Mouse (Mus musculus) hematopoietic multipotent progenitor cell, adult 10-12 weeks (in vitro differentiated cells): Measurements from ENCODE around the gene Fcho2. TPM values are rescaled to one million over a fixed set of nuclear protein-coding genes. Genes with fewer than 3 reads are reported as not detected.

Source experiments
- polyA plus RNA-seq: library from polyadenylated mRNA; stranded (reverse); fragments of >175 nt; gene quantifications from 2 replicates; pipeline ENCODE4 v1.2.3, GENCODE M21; 2012; ENCODE audit warnings: low replicate concordance

Fcho2 gene
- 1.9 and 3.6 TPM in 2 replicates for polyA plus RNA-seq

DNA sequence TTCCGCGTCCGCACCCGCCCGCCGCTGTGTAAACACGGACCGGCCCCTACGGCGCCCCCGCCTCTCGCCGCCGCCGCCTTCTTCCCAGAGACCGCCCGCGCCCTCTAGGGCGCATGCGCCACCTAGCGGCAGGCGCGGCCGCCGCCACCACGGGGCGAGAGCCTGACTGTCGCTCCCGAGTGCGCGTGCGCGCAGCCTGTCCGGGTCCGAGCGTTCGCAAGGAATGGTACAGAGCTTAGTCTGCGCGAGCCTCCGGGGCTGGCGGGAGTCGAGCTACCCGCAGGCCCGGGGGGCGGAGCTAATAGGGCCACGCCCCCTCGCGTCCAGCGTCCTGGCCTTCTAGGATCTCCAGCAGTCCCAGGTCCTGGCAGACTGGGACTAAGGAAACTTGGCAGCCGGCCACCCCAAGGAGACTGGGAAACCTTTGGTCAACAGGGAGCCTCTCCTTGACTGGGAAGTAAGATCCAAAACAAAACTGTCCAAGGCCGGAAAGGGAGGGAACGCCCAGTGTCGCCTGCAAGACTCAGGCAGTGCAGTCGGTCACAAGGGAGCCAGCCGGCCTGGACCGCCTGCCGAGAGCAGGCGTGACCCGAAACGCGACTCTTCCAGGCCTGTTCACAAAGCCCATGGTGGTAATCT, at the start of gene Fcho2:
Gene Fcho2 (minus strand): TSS at position 303 of the 639 bp plus-strand sequence.

DNA sequence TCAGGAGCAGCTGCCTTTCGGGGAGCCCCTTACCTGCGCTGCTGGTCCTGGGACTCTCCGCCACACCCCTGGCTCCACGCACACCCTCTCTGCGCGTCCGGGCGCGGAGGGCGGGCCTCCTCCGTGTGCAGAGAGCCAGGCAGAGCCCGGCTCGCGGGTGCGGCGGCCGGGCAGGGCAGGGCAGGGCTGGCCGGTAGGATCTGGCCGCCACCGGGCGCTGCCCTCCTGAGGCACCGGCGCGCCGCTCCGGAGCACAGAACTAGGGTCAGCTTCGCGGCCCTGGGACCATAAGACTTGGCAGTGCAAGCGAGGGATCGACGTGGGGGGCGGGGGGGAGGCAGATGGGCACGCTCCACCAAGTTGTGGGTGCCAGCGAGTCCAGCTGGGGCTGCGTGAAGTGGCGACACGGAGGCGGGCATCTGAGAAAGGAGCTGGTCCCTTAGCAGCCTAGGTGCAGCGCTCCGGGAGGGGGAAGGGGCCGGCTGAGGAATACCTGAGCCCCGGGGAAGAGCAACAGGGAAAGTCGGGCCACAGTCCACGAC, 120.4 kb downstream of the Fcho2 start, which contains the start of gene Tmem171:
Gene Tmem171 (minus strand): TSS at position 62 of the 542 bp plus-strand sequence.

Other genes with a start within 250 kb of the Fcho2 start
- not detected in 2 replicates for gene Tmem174, start 178.0 kb downstream of the Fcho2 start, polyA plus RNA-seq
- not detected in 2 replicates for gene Tmem171, start 120.6 kb downstream of the Fcho2 start, polyA plus RNA-seq
- gene Tnpo1, start 110.9 kb upstream of the Fcho2 start, polyA plus RNA-seq = 10.2 and 11.0 TPM in 2 replicates
- not detected in 2 replicates for gene 1700024P04Rik, start 169.1 kb upstream of the Fcho2 start, polyA plus RNA-seq